Mouse (Mus musculus) midbrain, embryonic 16.5 days (tissue): ENCODE results near the gene Barx1. TPM values are rescaled to one million over a fixed set of nuclear protein-coding genes. Genes with fewer than 3 reads are reported as not detected.

Experiments used
- ATAC-seq: fragments of 200-750 bp; cut with Nextera tagmentation; 2 replicates; pipeline ENCODE4 v1.8.0; 2017; ENCODE audit warnings: moderate TSS enrichment
- H3K27ac ChIP-seq: fragments of 300-500 bp; sonication (generic); 2 replicates; pipeline ENCODE4 v1.5.1; 2014; ENCODE audit warnings: mild to moderate bottlenecking, low read length, mixed read lengths
- H3K27me3 ChIP-seq: fragments of 300-500 bp; sonication (generic); 2 replicates; pipeline ENCODE4 v1.6.1; 2014; ENCODE audit warnings: low read depth, low read length, mixed read lengths; ENCODE audit not compliant: control insufficient read depth, insufficient read depth
- H3K36me3 ChIP-seq: fragments of 300-500 bp; sonication (generic); 2 replicates; pipeline ENCODE4 v1.6.1; 2014; ENCODE audit warnings: mild to moderate bottlenecking, low read length, moderate library complexity, mixed read lengths; ENCODE audit not compliant: control insufficient read depth, insufficient read depth
- H3K4me1 ChIP-seq: fragments of 300-500 bp; sonication (generic); 2 replicates; pipeline ENCODE4 v1.6.1; 2014; ENCODE audit warnings: mild to moderate bottlenecking, low read length, mixed read lengths; ENCODE audit not compliant: control insufficient read depth, insufficient read depth
- H3K4me2 ChIP-seq: fragments of 300-500 bp; sonication (generic); 2 replicates; pipeline ENCODE4 v1.6.1; 2014; ENCODE audit warnings: mild to moderate bottlenecking, low read length, mixed read lengths
- H3K4me3 ChIP-seq: fragments of 300-500 bp; sonication (generic); 2 replicates; pipeline ENCODE4 v1.5.1; 2014; ENCODE audit warnings: low read depth, mild to moderate bottlenecking, low read length, moderate library complexity, mixed read lengths
- H3K9ac ChIP-seq: fragments of 300-500 bp; sonication (generic); 2 replicates; pipeline ENCODE4 v1.6.1; 2014; ENCODE audit warnings: low read depth, low read length, mixed read lengths
- H3K9me3 ChIP-seq: fragments of 300-500 bp; sonication (generic); replicated peaks from 2 replicates; pipeline ENCODE4 v1.6.1; 2014; ENCODE audit warnings: mild to moderate bottlenecking, low read length, mixed read lengths; ENCODE audit not compliant: control insufficient read depth, poor library complexity, severe bottlenecking
- WGBS: fragments of 180-500 bp; shearing (Covaris S2); extraction: QIAGEN DNeasy Blood & Tissue Kit; methylation state at CpG from one replicate; pipeline ENCODE4 v1.1.7; 2014; 5-methylcytosine and 5-hydroxymethylcytosine counted together
- polyA plus RNA-seq: library from polyadenylated mRNA; unstranded; fragments of >200 nt; fragmentation: Nextera tagmentation; extraction: Ambion mirVana; gene quantifications from 2 replicates; pipeline ENCODE4 v1.2.1, GENCODE M21; 2015

Barx1 gene
- polyA plus RNA-seq, 1 experiment from 2014 or later: not detected

DNA sequence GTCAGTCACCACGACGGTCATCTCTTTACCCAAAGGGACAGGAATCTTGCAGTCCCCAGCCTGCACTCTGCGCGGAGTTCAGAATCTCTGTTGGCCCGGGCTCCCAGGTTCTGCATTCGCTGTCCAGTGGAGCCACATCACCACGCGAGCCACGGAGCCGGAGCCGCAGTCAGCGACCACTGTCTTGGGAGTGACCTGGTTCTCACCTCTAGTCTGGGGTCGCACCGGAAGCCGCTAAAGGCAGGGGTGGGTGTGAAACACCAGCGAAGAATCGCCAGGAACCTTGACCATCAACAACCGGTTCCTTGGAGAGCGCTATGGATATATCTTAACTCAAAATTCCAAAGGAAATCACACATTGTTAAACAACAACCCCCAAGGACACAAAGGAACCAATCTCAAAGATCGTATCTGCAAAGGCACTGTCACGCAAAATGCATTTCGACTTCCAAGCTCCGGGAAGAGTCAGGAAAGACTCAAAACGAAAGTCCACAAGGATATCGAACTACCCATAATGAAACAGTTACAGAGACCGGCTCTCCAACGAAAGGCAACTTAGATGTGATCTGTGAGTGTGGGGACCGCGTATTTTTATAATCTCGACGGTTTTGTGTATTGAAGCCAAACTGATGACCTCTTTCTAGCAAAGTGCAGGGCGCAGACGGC lies 4.1 kb upstream of the Barx1 start:
- Histone ChIP-seq H3K4me1 (peaks cover 12% of the 10 kb centered on the region), H3K9ac (no peak overlapping the region), H3K4me3 (no peak overlapping the region), H3K27ac (no peak overlapping the region), H3K36me3 (no peaks in the 10 kb centered on the region), H3K9me3 (no peaks in the 10 kb centered on the region), H3K4me2 (no peak overlapping the region), H3K27me3 (peaks cover 54% of the 10 kb centered on the region)
- no peak for ATAC-seq
- under 1% methylated on average over 33 of the region's 33 CpGs for WGBS

DNA sequence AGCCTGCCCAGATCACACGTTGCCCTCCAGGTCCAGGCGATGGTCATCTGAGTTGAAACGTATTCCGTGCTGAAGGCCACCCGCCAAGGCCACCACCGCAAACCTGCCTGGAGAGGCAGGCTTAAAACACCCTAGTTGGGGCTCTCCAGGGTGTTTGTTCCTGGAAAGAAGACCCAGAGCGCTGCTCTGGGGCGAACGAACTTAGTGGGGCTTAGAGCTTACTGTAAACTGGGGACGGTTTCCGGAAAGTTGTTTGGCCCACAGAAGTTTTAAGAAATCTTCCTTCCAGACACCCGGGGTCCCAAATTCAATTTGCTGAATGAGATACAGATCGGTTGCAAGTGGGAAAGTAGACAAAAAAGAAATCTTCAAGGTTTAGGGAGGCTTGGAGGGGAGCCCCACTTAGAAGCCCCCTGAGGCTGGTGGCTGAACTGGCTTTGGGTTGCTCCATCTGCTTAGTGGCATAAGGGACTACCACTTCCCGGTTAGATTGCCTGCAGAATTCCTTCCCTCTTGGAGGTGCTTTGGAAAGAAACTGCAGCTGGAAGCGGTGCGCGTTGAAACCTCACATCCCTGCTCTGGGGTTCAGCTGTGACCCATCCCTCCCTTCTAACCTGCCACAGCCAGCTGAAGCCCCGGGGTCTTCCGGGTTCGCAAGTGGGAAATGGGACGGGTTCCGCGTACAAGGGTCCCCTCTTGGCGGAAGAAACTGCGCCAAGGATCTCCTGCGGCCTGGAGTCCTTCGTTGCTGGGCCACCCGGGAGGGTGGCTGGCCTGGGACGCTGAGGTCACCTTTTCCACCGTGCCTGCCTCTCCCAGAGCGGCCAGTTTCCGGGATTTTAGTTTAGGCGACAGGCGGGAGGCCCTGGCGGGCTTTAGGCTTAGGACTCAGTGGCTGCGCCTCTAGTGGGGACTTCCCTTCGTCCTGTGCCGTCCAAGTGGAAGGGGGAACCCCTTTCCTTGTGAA lies 3.3 kb upstream of the Barx1 start:
- Histone ChIP-seq H3K27ac (no peak overlapping the region), H3K4me1 (peaks cover 12% of the 10 kb centered on the region), H3K9ac (no peak overlapping the region), H3K27me3 (peaks cover 61% of the 10 kb centered on the region), H3K36me3 (no peaks in the 10 kb centered on the region), H3K4me2 (no peak overlapping the region), H3K9me3 (no peaks in the 10 kb centered on the region), H3K4me3 (no peak overlapping the region)
- under 1% methylated on average over 38 of the region's 38 CpGs for WGBS
- ATAC-seq: no peak

DNA sequence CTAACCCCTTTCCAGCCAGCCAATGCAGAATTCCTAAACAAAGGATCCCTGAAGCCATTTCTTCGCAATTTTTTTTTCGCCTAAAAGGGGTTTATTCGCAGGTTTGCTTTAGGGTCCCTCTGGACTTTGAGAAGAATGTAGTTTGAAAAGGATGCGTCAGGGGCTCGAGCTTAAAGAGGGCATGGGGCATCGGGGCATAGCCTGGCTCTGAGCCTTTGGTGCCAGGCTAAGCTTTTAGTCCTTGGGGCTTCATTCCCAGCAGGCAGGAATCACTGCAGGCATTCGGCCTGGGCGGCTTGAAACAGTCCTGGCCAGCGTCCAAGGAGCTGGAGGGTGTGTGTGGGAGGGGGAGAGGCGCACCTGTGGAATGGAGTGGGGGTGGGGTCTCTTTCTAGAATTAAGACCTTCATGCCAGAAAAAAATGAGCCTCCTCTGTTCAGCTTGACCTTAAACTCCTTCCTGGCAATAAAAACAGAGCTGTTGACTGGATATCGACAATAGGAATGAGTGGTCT lies 2.5 kb upstream of the Barx1 start:
- Histone ChIP-seq H3K27me3 (peaks cover 63% of the 10 kb centered on the region), H3K4me3 (no peak overlapping the region), H3K4me2 (no peak overlapping the region), H3K36me3 (no peaks in the 10 kb centered on the region), H3K9ac (no peak overlapping the region), H3K27ac (no peak overlapping the region), H3K4me1 (peaks cover 12% of the 10 kb centered on the region), H3K9me3 (no peaks in the 10 kb centered on the region)
- no peak for ATAC-seq
- 2% methylated on average over 11 of the region's 11 CpGs for WGBS

DNA sequence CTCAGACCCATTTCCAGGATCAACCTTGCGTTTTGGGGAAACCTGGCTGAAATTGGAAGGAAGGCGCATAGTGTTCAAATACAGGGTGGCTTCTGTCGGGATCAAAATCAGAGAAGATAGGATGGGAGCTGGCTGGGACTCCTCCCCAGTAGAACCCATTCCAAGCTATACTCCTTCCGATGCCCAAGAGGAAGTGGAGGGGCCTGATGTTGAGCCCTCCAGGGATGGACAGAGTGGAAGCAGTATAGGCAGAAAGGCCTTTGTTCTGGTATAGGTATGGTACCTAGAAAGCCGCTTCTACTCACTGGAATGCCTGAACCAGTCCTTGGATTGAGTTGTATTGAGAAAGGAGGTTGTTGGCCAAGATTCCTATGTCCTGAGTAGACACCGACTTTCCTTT lies 2.1 kb upstream of the Barx1 start:
- Histone ChIP-seq H3K4me3 (no peak overlapping the region), H3K36me3 (no peaks in the 10 kb centered on the region), H3K27ac (no peak overlapping the region), H3K4me1 (peaks cover 12% of the 10 kb centered on the region), H3K4me2 (no peak overlapping the region), H3K9ac (no peak overlapping the region), H3K9me3 (no peaks in the 10 kb centered on the region), H3K27me3 (peaks cover 62% of the 10 kb centered on the region)
- ATAC-seq: no peak
- WGBS: 11% methylated on average over 6 of the region's 6 CpGs

DNA sequence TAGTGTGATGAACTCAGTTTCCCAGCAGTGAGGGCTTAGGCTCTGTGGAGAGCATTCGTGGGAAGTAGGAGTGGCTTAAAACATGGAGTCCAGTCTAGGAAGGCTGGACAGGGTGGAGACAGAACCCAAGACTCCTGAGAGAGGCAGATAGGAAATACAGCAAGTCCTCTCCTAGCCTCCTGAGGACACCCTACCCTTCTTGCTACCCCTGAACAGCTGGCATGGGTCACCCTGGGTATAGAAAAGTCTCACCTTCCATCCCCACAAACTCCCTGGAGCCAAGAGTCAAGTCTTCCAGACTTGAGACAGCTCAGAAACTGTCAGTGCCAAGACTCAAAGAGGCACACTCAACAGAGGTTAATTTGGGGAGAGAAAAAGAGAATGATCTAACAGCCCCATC lies 1.2 kb upstream of the Barx1 start:
- H3K4me1 ChIP-seq: peaks cover 10% of the 10 kb centered on the region
- no peak overlapping the region for H3K4me2 ChIP-seq
- no peak overlapping the region for H3K4me3 ChIP-seq
- no peaks in the 10 kb centered on the region for H3K9me3 ChIP-seq
- no peaks in the 10 kb centered on the region for H3K36me3 ChIP-seq
- no peak overlapping the region for H3K27ac ChIP-seq
- H3K9ac ChIP-seq: no peak overlapping the region
- H3K27me3 ChIP-seq: peaks cover 56% of the 10 kb centered on the region
- 0% methylated on average over 1 of the region's 1 CpGs for WGBS
- no peak for ATAC-seq

DNA sequence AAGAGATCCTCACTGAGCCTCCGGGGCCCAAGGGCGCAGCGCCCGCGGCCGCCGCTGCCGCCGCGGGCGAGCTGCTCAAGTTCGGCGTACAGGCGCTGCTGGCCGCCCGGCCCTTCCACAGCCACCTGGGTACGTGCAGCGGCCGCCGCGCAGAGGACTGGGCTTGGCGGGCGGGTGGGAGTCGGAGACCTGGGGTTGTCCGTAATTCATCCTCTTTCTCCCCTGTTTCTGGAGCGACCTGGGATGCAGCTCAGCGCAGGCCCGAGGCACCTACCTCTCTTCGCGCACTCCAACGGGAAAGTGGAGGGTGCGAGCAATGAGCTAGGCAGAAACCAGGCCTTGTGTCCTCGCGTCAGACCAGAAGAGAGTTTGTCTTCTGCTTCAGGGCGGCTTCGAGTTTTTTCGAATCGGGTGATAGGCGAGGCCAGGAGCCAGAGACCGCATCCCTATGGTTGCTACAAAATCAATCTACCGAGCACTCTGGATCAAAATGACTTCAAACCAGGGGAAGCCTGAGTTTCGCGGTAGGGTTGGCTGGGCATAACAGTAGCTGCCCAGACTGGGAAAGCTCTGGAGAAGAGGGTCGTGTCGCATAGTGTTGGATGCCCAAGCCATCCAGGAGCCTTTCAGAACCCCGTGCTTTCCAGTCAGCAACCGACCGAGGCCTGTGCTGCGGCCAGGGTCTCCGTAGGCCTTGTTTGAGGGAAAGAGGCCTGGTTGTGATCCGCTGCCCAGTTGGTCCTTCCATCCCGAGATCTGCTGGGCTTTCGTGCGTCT lies 601 bp downstream of the Barx1 start:
- Histone ChIP-seq H3K4me1 (peaks cover 10% of the 10 kb centered on the region), H3K4me3 (peak overlapping the region; percentile 30), H3K9ac (0 out of 2 replicates have a peak overlapping the region, but pooled peaks have one; percentile 18), H3K4me2 (peak overlapping the region; percentile 57), H3K27ac (no peak overlapping the region), H3K27me3 (peaks cover 45% of the 10 kb centered on the region), H3K9me3 (no peaks in the 10 kb centered on the region), H3K36me3 (no peaks in the 10 kb centered on the region)
- ATAC-seq: no peak
- 2% methylated on average over 54 of the region's 54 CpGs for WGBS

DNA sequence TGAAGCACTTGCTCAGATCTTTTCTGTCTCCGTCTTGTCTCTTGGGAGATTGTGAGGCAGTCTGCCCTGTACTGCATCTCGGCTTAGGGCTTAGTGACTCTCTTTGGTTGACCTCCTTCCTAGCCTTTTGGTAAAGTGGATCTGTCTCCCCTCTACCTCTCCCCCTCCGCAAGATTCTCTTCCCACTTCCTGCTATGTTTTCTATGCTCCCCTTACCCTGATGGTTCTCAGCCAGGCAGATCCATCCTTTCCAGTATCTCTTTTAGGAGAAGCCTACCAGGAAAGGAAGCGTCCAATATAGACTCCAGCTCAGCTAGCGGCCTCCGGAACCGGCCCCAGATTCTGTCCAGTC lies 1.2 kb downstream of the Barx1 start:
- Histone ChIP-seq H3K36me3 (no peaks in the 10 kb centered on the region), H3K9ac (no peak overlapping the region), H3K4me1 (peaks cover 15% of the 10 kb centered on the region), H3K9me3 (no peaks in the 10 kb centered on the region), H3K4me3 (no peak overlapping the region), H3K27ac (no peak overlapping the region), H3K4me2 (no peak overlapping the region), H3K27me3 (peaks cover 45% of the 10 kb centered on the region)
- 9% methylated on average over 7 of the region's 7 CpGs for WGBS
- ATAC-seq: no peak

DNA sequence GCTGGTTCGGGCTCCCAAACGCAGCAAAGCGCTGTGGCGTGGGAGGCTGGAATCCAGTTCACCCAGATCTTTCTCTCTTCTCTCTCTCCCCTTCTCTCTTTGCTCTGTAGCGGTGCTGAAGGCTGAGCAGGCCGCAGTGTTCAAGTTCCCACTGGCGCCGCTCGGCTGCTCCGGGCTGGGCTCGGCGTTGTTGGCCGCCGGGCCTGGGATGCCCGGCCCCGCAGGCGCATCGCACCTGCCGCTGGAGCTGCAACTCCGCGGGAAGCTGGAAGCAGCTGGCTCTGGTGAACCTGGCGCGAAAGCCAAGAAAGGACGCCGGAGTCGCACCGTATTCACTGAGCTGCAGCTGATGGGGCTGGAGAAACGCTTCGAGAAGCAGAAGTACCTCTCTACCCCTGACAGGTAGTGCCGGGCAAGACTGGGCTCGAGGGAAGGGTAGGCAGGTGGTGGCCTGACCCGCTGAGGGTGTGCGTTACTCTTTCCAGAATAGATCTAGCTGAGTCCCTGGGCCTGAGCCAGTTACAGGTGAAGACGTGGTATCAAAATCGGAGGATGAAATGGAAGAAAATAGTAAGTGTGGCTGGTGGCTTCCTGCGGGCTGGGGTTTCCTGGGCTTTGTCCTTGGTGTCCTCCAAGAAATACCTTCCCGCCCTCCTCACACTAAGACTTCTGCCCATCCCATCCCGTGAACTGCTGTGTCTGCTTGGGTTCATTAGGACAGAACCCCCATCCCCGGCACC lies 2.3 kb downstream of the Barx1 start:
- no peaks in the 10 kb centered on the region for H3K36me3 ChIP-seq
- no peak overlapping the region for H3K4me2 ChIP-seq
- H3K27ac ChIP-seq: no peak overlapping the region
- no peak overlapping the region for H3K4me3 ChIP-seq
- no peak overlapping the region for H3K9ac ChIP-seq
- ATAC-seq: no peak
- 2% methylated on average over 39 of the region's 39 CpGs for WGBS
- H3K4me1 ChIP-seq: peaks cover 15% of the 10 kb centered on the region
- peaks cover 42% of the 10 kb centered on the region for H3K27me3 ChIP-seq
- H3K9me3 ChIP-seq: no peaks in the 10 kb centered on the region
